Mouse (Mus musculus) megakaryocyte, embryonic 14.5 days (primary cell): ENCODE measurements around the gene Nid1. TPM values are rescaled to one million over a fixed set of nuclear protein-coding genes. Genes with fewer than 3 reads are reported as not detected.
"Not testable (repeated sequence)": the region's sequence is repeated elsewhere in the genome, so short reads cannot be mapped to it uniquely, and the experiment has no call there.

Source experiments
- H3K27me3 ChIP-seq: replicated peaks from 2 replicates; pipeline ENCODE3; 2012; ENCODE audit warnings: inconsistent platforms
- H3K36me3 ChIP-seq: replicated peaks from 2 replicates; pipeline ENCODE3; 2012; ENCODE audit warnings: low read length, inconsistent platforms, mixed read lengths
- H3K4me1 ChIP-seq: 2 replicates; pipeline ENCODE4 v1.6.1; 2012; ENCODE audit warnings: inconsistent platforms
- H3K4me3 ChIP-seq: replicated peaks from 2 replicates; pipeline ENCODE3; 2012; ENCODE audit warnings: moderate library complexity, mild to moderate bottlenecking, inconsistent platforms
- H3K9me3 ChIP-seq: 2 replicates; pipeline ENCODE4 v1.6.1; 2012; ENCODE audit warnings: inconsistent platforms
- FLI1 ChIP-seq: IDR thresholded peaks from 2 replicates; pipeline ENCODE4 v1.6.1; 2012; ENCODE audit warnings: low read length, inconsistent platforms, mixed read lengths
- GATA1 ChIP-seq: IDR thresholded peaks from 3 replicates; pipeline ENCODE4 v1.6.1; 2012; ENCODE audit warnings: mixed read lengths, low read length, inconsistent platforms, borderline replicate concordance
- polyA plus RNA-seq: library from polyadenylated mRNA; stranded (reverse); fragments of >175 nt; gene quantifications from 2 replicates; pipeline ENCODE4 v1.2.3, GENCODE M21; 2012; ENCODE audit warnings: low replicate concordance; ENCODE audit not compliant: insufficient read depth

Nid1 gene
- polyA plus RNA-seq, 1 experiment: not detected

GRCm38 (mm10) chr13:13529115-13529542, 91.8 kb downstream of the Nid1 start:
- H3K4me3 ChIP-seq: no peak overlapping the region
- peaks cover 4% of the 10 kb centered on the region for H3K27me3 ChIP-seq
- TF ChIP-seq FLI1 (no peak), GATA1 (no peak)
- H3K9me3 ChIP-seq: no peaks in the 10 kb centered on the region
- H3K4me1 ChIP-seq: peaks cover 59% of the 10 kb centered on the region
- H3K36me3 ChIP-seq: no peaks in the 10 kb centered on the region

GRCm38 (mm10) chr13:13530913-13531312, 93.6 kb downstream of the Nid1 start:
- no peak overlapping the region for H3K4me3 ChIP-seq
- H3K36me3 ChIP-seq: no peaks in the 10 kb centered on the region
- H3K27me3 ChIP-seq: peaks cover 4% of the 10 kb centered on the region
- H3K9me3 ChIP-seq: no peaks in the 10 kb centered on the region
- H3K4me1 ChIP-seq: peaks cover 49% of the 10 kb centered on the region
- TF ChIP-seq GATA1 (no peak), FLI1 (no peak)

GRCm38 (mm10) chr13:13531923-13532322, 94.6 kb downstream of the Nid1 start:
- no peaks in the 10 kb centered on the region for H3K9me3 ChIP-seq
- no peak for TF ChIP-seq FLI1
- no peak for TF ChIP-seq GATA1
- peak overlapping the region; percentile 6 for H3K4me3 ChIP-seq
- H3K27me3 ChIP-seq: peaks cover 2% of the 10 kb centered on the region
- no peaks in the 10 kb centered on the region for H3K36me3 ChIP-seq
- peaks cover 57% of the 10 kb centered on the region for H3K4me1 ChIP-seq

GRCm38 (mm10) chr13:13536555-13536954, 99.2 kb downstream of the Nid1 start:
- H3K36me3 ChIP-seq: no peaks in the 10 kb centered on the region
- no peak overlapping the region for H3K4me3 ChIP-seq
- TF ChIP-seq GATA1 (no peak), FLI1 (no peak)
- no peaks in the 10 kb centered on the region for H3K27me3 ChIP-seq
- H3K4me1 ChIP-seq: peaks cover 63% of the 10 kb centered on the region
- H3K9me3 ChIP-seq: peaks cover 4% of the 10 kb centered on the region; the same call in 1 of the 2 replicates

GRCm38 (mm10) chr13:13537272-13538015, 100.1 kb downstream of the Nid1 start:
- TF ChIP-seq FLI1 (no peak), GATA1 (no peak)
- H3K4me3 ChIP-seq: peak overlapping the region; percentile 76
- peaks cover 54% of the 10 kb centered on the region for H3K4me1 ChIP-seq
- H3K9me3 ChIP-seq: peaks cover 6% of the 10 kb centered on the region; the same call in 1 of the 2 replicates
- no peaks in the 10 kb centered on the region for H3K36me3 ChIP-seq
- no peaks in the 10 kb centered on the region for H3K27me3 ChIP-seq

- Histone ChIP-seq H3K27me3 (no peaks in the 10 kb centered on the region), H3K36me3 (no peaks in the 10 kb centered on the region), H3K4me1 (peaks cover 42% of the 10 kb centered on the region), H3K9me3 (peaks cover 10% of the 10 kb centered on the region), H3K4me3 (peak overlapping the region; percentile 57)
- TF ChIP-seq GATA1 (peak; percentile 90; the same call in 1 of the 3 replicates), FLI1 (peak; percentile 84; the same call in 1 of the 2 replicates)
Observed at GRCm38 (mm10) chr13:13538585-13539300, 101.4 kb downstream of the Nid1 start.

GRCm38 (mm10) chr13:13543073-13543472, 105.7 kb downstream of the Nid1 start:
- Histone ChIP-seq H3K4me1 (peaks cover 36% of the 10 kb centered on the region), H3K9me3 (peaks cover 16% of the 10 kb centered on the region)
- not testable (repeated sequence) for H3K4me3 ChIP-seq, H3K27me3 ChIP-seq, H3K36me3 ChIP-seq

GRCm38 (mm10) chr13:13546792-13547191, 109.4 kb downstream of the Nid1 start:
- Histone ChIP-seq H3K4me1 (peaks cover 45% of the 10 kb centered on the region), H3K9me3 (peaks cover 16% of the 10 kb centered on the region), H3K27me3 (no peaks in the 10 kb centered on the region), H3K36me3 (peaks cover 7% of the 10 kb centered on the region), H3K4me3 (no peak overlapping the region)
- TF ChIP-seq FLI1 (no peak), GATA1 (no peak)

GRCm38 (mm10) chr13:13547889-13548288, 110.5 kb downstream of the Nid1 start:
- TF ChIP-seq GATA1 (no peak), FLI1 (no peak)
- H3K4me1 ChIP-seq: peaks cover 49% of the 10 kb centered on the region
- no peak overlapping the region for H3K4me3 ChIP-seq

More at GRCm38 (mm10) chr13:13547889-13548288, 110.5 kb downstream of the Nid1 start:
- Histone ChIP-seq H3K36me3 (peaks cover 7% of the 10 kb centered on the region), H3K27me3 (no peaks in the 10 kb centered on the region), H3K9me3 (peaks cover 15% of the 10 kb centered on the region)
